Mouse (Mus musculus) neutrophil, adult 5-6 weeks (primary cell): ENCODE measurements around the gene Cep164. TPM values are rescaled to one million over a fixed set of nuclear protein-coding genes. Genes with fewer than 3 reads are reported as not detected.

Experiments
- ATAC-seq: fragments of 151-379, 151-347 bp; 2 replicates; pipeline ENCODE4 v1.8.0; 2017; ENCODE audit warnings: mild to moderate bottlenecking, moderate TSS enrichment; ENCODE audit not compliant: insufficient number of reproducible peaks, poor library complexity, low FRiP score, severe bottlenecking; ENCODE audit errors: extremely low read depth
- total RNA-seq: library from RNA; stranded (forward); fragments of 200-1000 nt; gene quantifications from 2 replicates; pipeline ENCODE4 v1.2.3, GENCODE M21; 2017

Cep164 gene
- total RNA-seq, 1 experiment from 2014 or later, result 20.1 TPM

- no peak for ATAC-seq
Observed at GRCm38 (mm10) chr9:45739702-45740583, 88.5 kb downstream of the Cep164 start.

DNA sequence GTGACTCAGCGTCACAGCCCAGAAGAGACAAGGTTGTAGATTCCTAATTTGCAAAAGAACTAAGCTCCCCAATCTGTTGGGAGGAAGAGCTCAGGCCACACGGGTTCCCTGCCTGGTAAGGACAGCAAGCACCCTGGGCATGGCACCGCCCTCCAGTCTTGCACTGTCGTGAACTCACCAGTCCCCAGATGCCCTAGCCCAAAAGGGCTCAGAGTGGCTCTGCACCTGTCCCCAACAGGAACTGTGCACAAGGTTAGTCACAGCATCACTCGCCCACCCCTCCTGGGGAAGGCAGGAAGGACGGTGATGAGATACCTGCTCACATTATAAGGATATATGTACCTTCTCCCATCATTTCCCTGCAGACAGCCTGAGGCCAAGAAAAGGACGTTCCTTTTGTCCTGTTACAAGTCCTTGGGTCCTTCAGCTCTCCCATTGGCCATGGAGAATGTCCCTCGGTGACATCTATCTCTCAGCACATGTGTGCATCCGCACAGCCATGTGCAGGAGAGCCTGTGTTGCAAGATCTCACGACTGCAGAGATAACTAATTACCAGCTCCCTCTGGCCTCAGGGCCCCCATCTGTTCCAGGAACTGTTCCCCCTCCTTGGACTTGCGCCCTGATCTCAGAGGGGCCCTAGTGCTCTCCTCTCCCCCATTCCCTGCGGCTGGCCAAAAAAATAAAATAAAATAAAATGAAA, 89.3 kb downstream of the Cep164 start:
- ATAC-seq, result no peak

DNA sequence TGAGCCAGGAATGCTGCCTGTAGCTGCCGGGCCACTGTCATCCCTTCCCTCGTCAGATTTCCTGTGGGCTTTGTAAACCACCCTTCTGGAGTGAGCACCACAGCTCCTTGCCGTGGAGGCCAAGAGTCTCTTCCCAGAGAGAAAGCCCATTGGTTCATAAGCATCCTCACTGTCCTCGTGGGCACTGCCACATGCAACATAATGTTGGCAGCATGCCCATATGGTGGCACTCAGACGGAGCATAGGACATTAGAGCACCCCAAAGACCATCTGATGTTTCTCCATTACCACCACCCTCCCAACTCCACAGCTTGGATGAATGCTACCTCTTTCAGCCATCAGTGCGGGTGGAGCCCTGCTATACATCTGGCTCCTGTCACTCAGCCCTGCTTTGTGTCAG, 95.2 kb downstream of the Cep164 start:
- ATAC-seq, result no peak

DNA sequence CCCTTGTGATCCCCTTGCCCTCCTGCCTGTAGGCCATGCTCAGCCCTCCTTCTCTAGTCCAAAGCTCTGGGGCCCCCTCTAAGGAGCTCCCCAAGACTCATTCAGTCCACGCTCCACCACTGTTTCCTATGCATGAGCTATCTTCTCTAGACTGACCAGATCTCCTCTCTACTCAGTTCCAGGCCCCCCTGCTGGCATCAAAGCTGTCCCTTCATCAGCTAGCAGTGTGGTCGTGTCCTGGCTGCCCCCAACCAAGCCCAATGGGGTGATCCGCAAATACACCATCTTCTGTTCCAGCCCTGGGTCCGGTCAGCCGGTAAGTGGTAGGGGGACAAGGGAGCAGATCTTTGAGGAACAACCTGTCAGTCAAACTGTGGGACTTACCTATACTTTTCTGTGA, 96.6 kb downstream of the Cep164 start:
- no peak for ATAC-seq

DNA sequence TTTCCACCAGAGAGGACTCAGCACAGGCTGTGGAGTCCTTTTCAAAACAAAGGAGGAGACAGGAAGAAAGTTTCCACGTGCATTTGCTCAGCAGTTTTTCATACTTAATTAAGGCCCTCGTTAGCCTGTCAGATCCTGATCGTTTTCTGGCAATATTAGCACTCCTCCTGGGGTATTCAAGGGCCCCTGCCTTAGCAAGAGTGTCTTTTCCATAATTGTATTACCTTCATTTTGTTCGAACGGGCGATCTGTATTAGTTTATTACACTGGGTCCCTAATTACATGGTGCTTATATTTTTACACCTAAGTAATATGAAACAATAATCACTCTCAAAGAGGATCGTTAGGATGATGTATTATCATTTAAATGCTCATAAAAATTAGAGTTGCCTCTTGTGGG, 108.5 kb downstream of the Cep164 start:
- ATAC-seq, result no peak

Other genes starting within 250 kb of the Cep164 start
- gene Bace1, start 9.9 kb upstream of the Cep164 start, total RNA-seq, result 0.70 and 0.86 TPM in 2 replicates
- gene Pcsk7, start 77.8 kb upstream of the Cep164 start, total RNA-seq, result 36.6 and 42.8 TPM in 2 replicates
- 48.1 and 50.2 TPM in 2 replicates for gene Rnf214, start 78.2 kb upstream of the Cep164 start, total RNA-seq
- gene Tagln, start 107.4 kb upstream of the Cep164 start, total RNA-seq, result 1.5 and 4.5 TPM in 2 replicates
- 105 and 140 TPM in 2 replicates for gene Sidt2, start 126.6 kb upstream of the Cep164 start, total RNA-seq
- 66.4 and 75.7 TPM in 2 replicates for gene Pafah1b2, start 184.0 kb upstream of the Cep164 start, total RNA-seq
- gene Sik3, start 184.1 kb upstream of the Cep164 start, total RNA-seq, result 34.0 and 34.7 TPM in 2 replicates